Mouse (Mus musculus) CH12.LX (cell line): ENCODE results near the gene Bard1. TPM values are rescaled to one million over a fixed set of nuclear protein-coding genes. Genes with fewer than 3 reads are reported as not detected.

Source experiments
- DNase-seq: peaks from one replicate; pipeline ENCODE4 v3.0.0-alpha.2; 2013; ENCODE audit errors: extremely low read depth
- H3K27ac ChIP-seq: 2 replicates; pipeline ENCODE4 v1.5.1; 2012; ENCODE audit warnings: low read depth, mild to moderate bottlenecking, control low read depth, moderate library complexity; ENCODE audit not compliant: insufficient read depth
- H3K27me3 ChIP-seq: replicated peaks from 2 replicates; pipeline ENCODE3; 2012; ENCODE audit warnings: inconsistent platforms
- H3K36me3 ChIP-seq, 2 experiments: replicated peaks in 1 of 2; 2 replicates each; pipeline versions ENCODE3 to v1.6.1; 2012; ENCODE audit warnings: inconsistent platforms in 1 of 2, low read length in 1 of 2, mild to moderate bottlenecking in 1 of 2, mixed read lengths in 1 of 2, moderate library complexity in 1 of 2; ENCODE audit not compliant: control insufficient read depth in 1 of 2, insufficient read depth in 1 of 2
- H3K4me1 ChIP-seq, 2 experiments: 2 replicates each; pipeline ENCODE4 v1.6.1; 2012; ENCODE audit warnings: inconsistent platforms in 1 of 2, moderate library complexity in 1 of 2; ENCODE audit not compliant: insufficient read depth in 2 of 2, control insufficient read depth in 1 of 2
- H3K4me2 ChIP-seq: 2 replicates; pipeline ENCODE4 v1.6.1; 2012; ENCODE audit warnings: low read depth, mild to moderate bottlenecking, control low read depth; ENCODE audit not compliant: poor library complexity, insufficient read depth, severe bottlenecking
- H3K4me3 ChIP-seq, 3 experiments: fragments of 150-350 bp in 1 of 3; sonication (generic) in 1 of 3; replicated peaks in 1 of 3; 2 replicates each; pipeline versions ENCODE3 to v1.5.1; 2011 to 2012; ENCODE audit warnings: low read depth in 2 of 3, low read length in 2 of 3, mild to moderate bottlenecking in 2 of 3, moderate library complexity in 2 of 3, control low read depth in 1 of 3, improper control_type of control experiment in 1 of 3, inconsistent platforms in 1 of 3, mixed read lengths in 1 of 3; ENCODE audit not compliant: poor library complexity in 1 of 3
- H3K79me2 ChIP-seq: replicated peaks from 2 replicates; pipeline ENCODE4 v1.6.1; 2012; ENCODE audit warnings: mild to moderate bottlenecking, moderate library complexity; ENCODE audit not compliant: control insufficient read depth, poor library complexity, insufficient read depth, severe bottlenecking; ENCODE audit errors: extremely low read depth
- H3K9ac ChIP-seq: 2 replicates; pipeline ENCODE4 v1.6.1; 2012; ENCODE audit warnings: low read depth, mild to moderate bottlenecking, control low read depth, moderate library complexity; ENCODE audit not compliant: insufficient read depth
- H3K9me3 ChIP-seq: replicated peaks from 2 replicates; pipeline ENCODE3; 2012; ENCODE audit warnings: low read length, inconsistent platforms, mixed read lengths
- BHLHE40 ChIP-seq: IDR thresholded peaks from 2 replicates; pipeline ENCODE4 v1.6.1; 2011; ENCODE audit warnings: mild to moderate bottlenecking, low read depth, low read length, improper control_type of control experiment
- CHD1 ChIP-seq: IDR thresholded peaks from 2 replicates; pipeline ENCODE4 v1.6.1; 2012; ENCODE audit warnings: low read depth, low read length, improper control_type of control experiment, inconsistent platforms
- CHD2 ChIP-seq: IDR thresholded peaks from 2 replicates; pipeline ENCODE4 v1.6.1; 2011; ENCODE audit warnings: low read length, improper control_type of control experiment
- CTCF ChIP-seq, 2 experiments: IDR thresholded peaks in 1 of 2; conservative IDR thresholded peaks in 1 of 2; 2 replicates each; pipeline ENCODE4 v1.5.1; 2011 to 2012; ENCODE audit warnings: low read depth in 2 of 2, low read length in 2 of 2, improper control_type of control experiment in 1 of 2, inconsistent platforms in 1 of 2, mild to moderate bottlenecking in 1 of 2, moderate library complexity in 1 of 2
- ELF1 ChIP-seq: IDR thresholded peaks from 2 replicates; pipeline ENCODE4 v1.6.1; 2014; ENCODE audit warnings: low read depth, mild to moderate bottlenecking, inconsistent platforms, low read length, improper control_type of control experiment
- ETS1 ChIP-seq: conservative IDR thresholded peaks from 2 replicates; pipeline ENCODE4 v1.6.1; 2012; ENCODE audit warnings: low read depth, mild to moderate bottlenecking, inconsistent platforms, low read length, improper control_type of control experiment, moderate library complexity
- GABPA ChIP-seq: IDR thresholded peaks from 2 replicates; pipeline ENCODE4 v1.6.1; 2012; ENCODE audit warnings: low read depth, low read length, improper control_type of control experiment, inconsistent platforms; ENCODE audit not compliant: insufficient replicate concordance
- JUN ChIP-seq: IDR thresholded peaks from 2 replicates; pipeline ENCODE4 v1.6.1; 2011; ENCODE audit warnings: low read depth, mild to moderate bottlenecking, low read length, improper control_type of control experiment, moderate library complexity; ENCODE audit not compliant: insufficient read depth
- KAT2A ChIP-seq: IDR thresholded peaks from 2 replicates; pipeline ENCODE4 v1.6.1; 2012; ENCODE audit warnings: low read length, improper control_type of control experiment, inconsistent platforms; ENCODE audit not compliant: insufficient replicate concordance
- MAX ChIP-seq: IDR thresholded peaks from 2 replicates; pipeline ENCODE4 v1.6.1; 2011; ENCODE audit warnings: low read length, improper control_type of control experiment
- MAZ ChIP-seq: IDR thresholded peaks from 2 replicates; pipeline ENCODE4 v1.6.1; 2012; ENCODE audit warnings: low read depth, mild to moderate bottlenecking, inconsistent platforms, low read length, improper control_type of control experiment, moderate library complexity
- MEF2A ChIP-seq: IDR thresholded peaks from 2 replicates; pipeline ENCODE4 v1.6.1; 2014; ENCODE audit warnings: low read depth, mild to moderate bottlenecking, inconsistent platforms, low read length, improper control_type of control experiment, borderline replicate concordance
- MXI1 ChIP-seq: IDR thresholded peaks from 2 replicates; pipeline ENCODE4 v1.6.1; 2011; ENCODE audit warnings: mild to moderate bottlenecking, low read depth, low read length, improper control_type of control experiment
- NRF1 ChIP-seq: IDR thresholded peaks from 2 replicates; pipeline ENCODE4 v1.6.1; 2014; ENCODE audit warnings: low read depth, mild to moderate bottlenecking, inconsistent platforms, low read length, improper control_type of control experiment, moderate library complexity
- RCOR1 ChIP-seq: conservative IDR thresholded peaks from 2 replicates; pipeline ENCODE4 v1.6.1; 2012; ENCODE audit warnings: low read depth, mild to moderate bottlenecking, inconsistent platforms, low read length, improper control_type of control experiment
- SIN3A ChIP-seq: IDR thresholded peaks from 2 replicates; pipeline ENCODE4 v1.6.1; 2012; ENCODE audit warnings: low read length, improper control_type of control experiment, inconsistent platforms
- SMC3 ChIP-seq: IDR thresholded peaks from 2 replicates; pipeline ENCODE4 v1.6.1; 2011; ENCODE audit warnings: low read depth, low read length, improper control_type of control experiment
- UBTF ChIP-seq: IDR thresholded peaks from 2 replicates; pipeline ENCODE4 v1.6.1; 2012; ENCODE audit warnings: low read depth, mild to moderate bottlenecking, inconsistent platforms, low read length, improper control_type of control experiment, moderate library complexity
- USF1 ChIP-seq: IDR thresholded peaks from 2 replicates; pipeline ENCODE4 v1.6.1; 2014; ENCODE audit warnings: low read depth, mild to moderate bottlenecking, inconsistent platforms, low read length, improper control_type of control experiment
- ZC3H11A ChIP-seq: IDR thresholded peaks from 2 replicates; pipeline ENCODE4 v1.6.1; 2012; ENCODE audit warnings: low read depth, mild to moderate bottlenecking, inconsistent platforms, low read length, improper control_type of control experiment
- ZNF384 ChIP-seq: IDR thresholded peaks from 2 replicates; pipeline ENCODE4 v1.6.1; 2012; ENCODE audit warnings: low read depth, low read length, improper control_type of control experiment, inconsistent platforms
- dilution Hi-C: fragments of 300-500 bp; cut with MboI; formaldehyde crosslinking; loops from 2 replicates; pipeline ENCODE4 v1.14.3; 2020; ENCODE audit warnings: low sequenced_read_pairs; ENCODE audit not compliant: extremely low pct_unique_long_range_greater_than_20kb, extremely low pct_ligation_motif_present
- in situ Hi-C: fragments of 300-500 bp; cut with MboI; formaldehyde crosslinking; loops from 3 replicates; pipeline ENCODE4 v1.14.3; 2019; ENCODE audit warnings: low sequenced_read_pairs, low pct_ligation_motif_present, low pct_unique_long_range_greater_than_20kb, mixed read lengths
- polyA plus RNA-seq: library from polyadenylated mRNA; unstranded; fragments of >175 nt; gene quantifications from 2 replicates; pipeline ENCODE4 v1.2.1, GENCODE M21; 2012; ENCODE audit warnings: low read depth; ENCODE audit not compliant: insufficient read length
- total RNA-seq, 2 experiments: library from RNA; depleted of rRNA; stranded (reverse); fragments of 300-350 nt in 1 of 2; fragments of >200 nt in 1 of 2; gene quantifications; 2 replicates each; pipeline ENCODE4 v1.2.3; 2012 to 2014

The Bard1 gene
- total and polyA plus RNA-seq, 3 experiments, result 7.1 to 9.5 (median 8.8) TPM

DNA sequence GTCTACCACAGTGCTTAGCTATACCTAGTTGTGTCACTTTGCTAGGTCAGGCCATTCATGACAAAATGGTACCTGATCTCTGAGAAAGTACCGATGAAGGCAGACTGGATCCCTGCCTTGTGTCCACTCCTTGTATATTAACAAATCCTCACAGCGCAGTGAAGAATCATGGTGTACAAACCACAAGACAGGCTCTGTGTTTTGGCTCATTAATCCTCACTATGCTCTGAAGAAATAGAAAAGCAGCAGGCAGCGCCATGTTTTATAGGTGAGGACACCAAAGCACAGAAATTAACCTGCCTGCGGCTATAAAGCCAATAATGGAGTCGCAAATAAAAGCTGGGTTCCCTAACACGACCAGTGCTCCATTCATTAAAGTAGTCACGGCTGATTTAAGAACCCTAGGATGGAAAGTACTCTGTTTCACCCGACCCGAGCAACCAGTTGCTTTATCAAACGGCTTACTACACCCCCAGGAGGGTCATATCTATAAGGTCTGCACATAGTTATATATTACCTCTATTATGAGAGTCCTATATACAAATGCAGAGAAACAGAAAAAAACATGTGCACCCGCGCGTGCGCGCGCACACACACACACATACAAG lies 39.0 kb downstream of the Bard1 start:
- Histone ChIP-seq H3K9ac (no peak overlapping the region), H3K4me3 (no peak overlapping the region), H3K27me3 (no peaks in the 10 kb centered on the region), H3K4me1 (peaks cover 0 to 7% of the 10 kb centered on the region in 2 experiments; a peak in 2 of 4 replicates), H3K36me3 (peaks cover 14 to 63% of the 10 kb centered on the region in 2 experiments), H3K79me2 (no peaks in the 10 kb centered on the region), H3K9me3 (no peaks in the 10 kb centered on the region), H3K27ac (no peak overlapping the region), H3K4me2 (no peak overlapping the region)
- dilution Hi-C loops, result no loop called here
- in situ Hi-C loops, result no loop called here
- DNase-seq, result no peak
- no peak for TF ChIP-seq SMC3
- TF ChIP-seq BHLHE40, result no peak
- TF ChIP-seq GABPA, result no peak
- TF ChIP-seq CTCF (conservative IDR thresholded peaks at IDR 0.05 in 1 of 2, IDR thresholded peaks at IDR 0.05 in 1 of 2; ENCODE audit: low read depth in 2 of 2, low read length in 2 of 2), result no peak
- TF ChIP-seq ZC3H11A, result no peak
- no peak for TF ChIP-seq NRF1
- TF ChIP-seq SIN3A, result no peak
- TF ChIP-seq MEF2A, result no peak
- TF ChIP-seq UBTF, result no peak
- TF ChIP-seq JUN, result no peak
- TF ChIP-seq ELF1, result no peak
- no peak for TF ChIP-seq RCOR1
- TF ChIP-seq MXI1, result no peak
- TF ChIP-seq USF1, result no peak
- TF ChIP-seq ETS1, result no peak

DNA sequence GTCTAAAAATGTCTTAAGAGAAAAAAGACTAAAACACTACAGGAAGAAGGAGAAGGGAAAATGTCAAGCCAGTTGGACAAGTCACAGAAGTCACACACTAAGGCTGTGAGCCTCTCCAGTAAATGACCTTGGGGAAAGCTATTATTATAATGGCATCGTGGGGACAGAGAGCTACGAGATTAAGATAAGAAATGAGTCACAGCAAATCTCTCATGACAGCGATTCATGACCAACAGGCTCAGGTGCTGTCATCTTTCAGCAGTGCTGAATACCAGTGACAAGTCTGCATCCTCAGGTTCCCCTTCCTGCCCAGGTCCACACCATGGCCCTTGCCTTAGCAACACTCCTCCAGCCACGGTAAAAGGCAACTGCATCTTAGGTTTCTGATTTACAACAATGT lies 46.8 kb downstream of the Bard1 start:
- DNase-seq, result peak; percentile 12
- in situ Hi-C loops (no loop called here), dilution Hi-C loops (no loop called here)
- TF ChIP-seq JUN, result no peak
- no peak for TF ChIP-seq CHD1
- no peak for TF ChIP-seq MAX
- TF ChIP-seq ZNF384, result no peak
- no peak for TF ChIP-seq BHLHE40
- TF ChIP-seq KAT2A, result no peak
- no peak for TF ChIP-seq MEF2A
- TF ChIP-seq ZC3H11A, result no peak
- TF ChIP-seq CHD2, result no peak
- TF ChIP-seq GABPA, result no peak
- TF ChIP-seq NRF1, result no peak
- no peak for TF ChIP-seq MAZ
- TF ChIP-seq, all 38 proteins: peak for 0
- Histone ChIP-seq H3K27me3 (no peaks in the 10 kb centered on the region), H3K79me2 (no peaks in the 10 kb centered on the region; the same call in 1 of the 2 replicates), H3K4me2 (no peak overlapping the region), H3K9me3 (no peaks in the 10 kb centered on the region), H3K4me3 (no peak overlapping the region), H3K9ac (no peak overlapping the region), H3K4me1 (0 out of 4 replicates have a peak, but pooled peaks cover 0 to 5% of the 10 kb centered on the region in 2 experiments), H3K27ac (no peak overlapping the region), H3K36me3 (peaks cover 3 to 63% of the 10 kb centered on the region in 2 experiments)
